Mouse (Mus musculus): ENCODE data around the gene Olfr493.

Olfr493 gene

GRCm38 (mm10) chr7:108346879-108347278 is at the start of gene Olfr493:
TSS of gene Olfr493 (minus strand) at chr7:108346979.
- no peak for DNase-seq (ENCODE audit: low read depth)

GRCm38 (mm10) chr7:108392867-108393266 is 46.1 kb upstream of the Olfr493 start, which contains the start of gene Olfr495:
TSS of gene Olfr495 (plus strand) at chr7:108393167.
- DNase-seq (ENCODE audit: low read depth): no peak

- DNase-seq (ENCODE audit: low read depth): no peak
Observed at GRCm38 (mm10) chr7:108365035-108365434, 18.3 kb upstream of the Olfr493 start, which contains the start of gene Olfr494. TSS of gene Olfr494 (plus strand) at chr7:108365335.

- DNase-seq (ENCODE audit: low read depth): no peak
Observed at GRCm38 (mm10) chr7:108323574-108323973, 23.2 kb downstream of the Olfr493 start, which contains the start of gene Olfr492. TSS of gene Olfr492 (minus strand) at chr7:108323674.

- DNase-seq (ENCODE audit: low read depth): no peak
Observed at GRCm38 (mm10) chr7:108313151-108313550, 33.6 kb downstream of the Olfr493 start, which contains the start of gene Olfr491. TSS of gene Olfr491 (plus strand) at chr7:108313451.
